ENCODE assay signal across 24 mouse cellular contexts in the genomic region with DNA sequence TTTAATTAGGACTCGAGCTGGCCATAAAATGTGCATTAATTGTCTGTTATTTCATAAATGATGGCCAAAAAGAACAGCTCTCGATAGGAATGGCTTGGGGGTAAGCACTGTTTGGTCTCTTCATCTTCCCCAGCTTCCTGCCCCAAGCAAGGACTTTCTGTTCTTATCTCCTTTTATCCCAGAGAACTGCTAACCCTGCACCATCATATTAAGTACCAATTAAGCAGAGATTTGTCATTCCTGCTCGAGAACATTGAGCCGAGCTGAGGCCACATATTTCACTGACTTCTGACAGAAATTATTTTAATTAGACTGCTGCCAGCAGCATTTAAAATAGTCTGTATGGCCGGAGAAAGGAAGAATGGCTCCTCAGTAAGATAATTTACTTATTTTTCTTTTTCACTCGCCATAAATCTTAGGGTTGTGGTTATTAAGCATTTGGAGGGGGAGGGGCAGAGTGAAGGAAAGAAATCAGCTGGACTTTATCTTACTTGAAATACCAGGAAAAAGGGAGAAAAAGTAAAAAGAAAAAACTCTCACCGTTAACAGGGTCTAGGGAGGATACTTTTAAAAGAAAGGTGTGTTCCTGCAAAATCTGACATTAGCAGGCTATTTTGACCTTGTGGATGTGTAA.
DNase-seq lines count a peak whose midpoint lies in the region; ATAC-seq and TF ChIP-seq lines count a peak whose summit lies in the region.
"Had no signal": no experiment of that assay in that cellular context is flagged by ENCODE, and none has a peak within 500 bp of the region (broad histone marks: within the 10 kb centered on the region; RNA-seq: fewer than 3 reads in every experiment).

No protein-coding gene starts in this region.

- H3K4me1 ChIP-seq in midbrain, embryonic 14.5 days (ENCODE audit: control insufficient read depth, insufficient read depth, low read length) = no peaks in the 10 kb centered on the region
- no peaks in the 10 kb centered on the region for H3K4me1 ChIP-seq in midbrain, embryonic 13.5 days (replicated peaks)
- no peaks in the 10 kb centered on the region; the same call in 1 of the 2 replicates for H3K4me1 ChIP-seq in kidney, embryonic 14.5 days (ENCODE audit: control insufficient read depth, insufficient read depth, low read length)
- H3K4me1 ChIP-seq: embryonic facial prominence, embryonic 15.5 days; heart, embryonic 12.5 days; limb, embryonic 15.5 days; liver, embryonic 15.5 days; midbrain, embryonic 10.5 days had no signal

- H3K36me3 ChIP-seq in midbrain, embryonic 14.5 days (ENCODE audit: control insufficient read depth, insufficient read depth, low read length) = no peaks in the 10 kb centered on the region
- H3K36me3 ChIP-seq in midbrain, embryonic 13.5 days = no peaks in the 10 kb centered on the region
- H3K36me3 ChIP-seq in kidney, embryonic 14.5 days (ENCODE audit: control insufficient read depth, insufficient read depth, low read length) = no peaks in the 10 kb centered on the region
- H3K36me3 ChIP-seq: embryonic facial prominence, embryonic 15.5 days; G1E; heart, embryonic 12.5 days; limb, embryonic 15.5 days; liver, embryonic 15.5 days; midbrain, embryonic 10.5 days had no signal

- no peak for ATAC-seq in midbrain, embryonic 14.5 days (ENCODE audit: low FRiP score, low TSS enrichment)
- no peak for ATAC-seq in midbrain, embryonic 13.5 days
- peak; percentile 57; the same call in 1 of the 2 replicates for ATAC-seq in kidney, embryonic 14.5 days (ENCODE audit: low FRiP score, low TSS enrichment)
- ATAC-seq: forebrain, embryonic 14.5 days had no signal

- DNase-seq in midbrain, embryonic 14.5 days = peak; percentile 20
- peak; percentile 34 for DNase-seq in brain, embryonic 14.5 days (ENCODE audit: low read depth)
- peak; percentile 39 to 63 for DNase-seq in kidney, postnatal 25 days
- DNase-seq in spleen, postnatal 10 days (ENCODE audit: low spot score in 2 of 2) = no peak
- no peak for DNase-seq in thymus, postnatal 14 days
- DNase-seq: adrenal gland, adult 8-10 months; B cell, adult 2 months; cerebellum, adult 9-10 months; heart, adult 11 months; heart, postnatal 10 days; lung, postnatal 10 days; right cerebral cortex, postnatal 25 days; thymus, adult 18-20 months had no signal

- no peak for TF ChIP-seq POLR2A in brain, embryonic 14.5 days (IDR thresholded peaks at IDR 0.05; ENCODE audit: borderline replicate concordance, extremely low read depth, insufficient read depth, insufficient read length, poor library complexity, severe bottlenecking)

- no peaks in the 10 kb centered on the region for H3K27me3 ChIP-seq in midbrain, embryonic 14.5 days (ENCODE audit: control insufficient read depth, insufficient read depth, low read length)
- H3K27me3 ChIP-seq in midbrain, embryonic 13.5 days = no peaks in the 10 kb centered on the region
- H3K27me3 ChIP-seq in kidney, embryonic 14.5 days (ENCODE audit: control insufficient read depth, insufficient read depth, low read length) = no peaks in the 10 kb centered on the region
- H3K27me3 ChIP-seq: CH12.LX; embryonic facial prominence, embryonic 15.5 days; heart, embryonic 12.5 days; limb, embryonic 15.5 days; liver, embryonic 15.5 days had no signal

- 64% methylated on average over 7 of the region's 7 CpGs for WGBS in midbrain, embryonic 14.5 days
- 56% methylated on average over 7 of the region's 7 CpGs for WGBS in midbrain, embryonic 13.5 days
- 33% methylated on average over 7 of the region's 7 CpGs for WGBS in kidney, embryonic 14.5 days

- H3K9ac ChIP-seq in midbrain, embryonic 14.5 days (replicated peaks; ENCODE audit: low read length) = no peak overlapping the region
- no peak overlapping the region for H3K9ac ChIP-seq in midbrain, embryonic 13.5 days (replicated peaks)
- no peak overlapping the region for H3K9ac ChIP-seq in kidney, embryonic 14.5 days (ENCODE audit: low read depth, low read length)
- H3K9ac ChIP-seq: embryonic facial prominence, embryonic 15.5 days; heart, embryonic 12.5 days; limb, embryonic 15.5 days; liver, embryonic 15.5 days had no signal

- H3K9me3 ChIP-seq in midbrain, embryonic 14.5 days (ENCODE audit: control insufficient read depth, low read length) = no peaks in the 10 kb centered on the region
- H3K9me3 ChIP-seq in midbrain, embryonic 13.5 days = no peaks in the 10 kb centered on the region
- no peaks in the 10 kb centered on the region for H3K9me3 ChIP-seq in kidney, embryonic 14.5 days (ENCODE audit: control insufficient read depth, low read length)
- H3K9me3 ChIP-seq: embryonic facial prominence, embryonic 15.5 days; G1E; heart, embryonic 12.5 days; limb, embryonic 15.5 days; liver, embryonic 15.5 days; midbrain, embryonic 10.5 days had no signal

- peak overlapping the region; percentile 37 for H3K27ac ChIP-seq in midbrain, embryonic 14.5 days (replicated peaks; ENCODE audit: low read depth, low read length)
- no peak overlapping the region for H3K27ac ChIP-seq in midbrain, embryonic 13.5 days
- H3K27ac ChIP-seq in kidney, embryonic 14.5 days (ENCODE audit: low read depth, low read length) = no peak overlapping the region
- H3K27ac ChIP-seq: embryonic facial prominence, embryonic 15.5 days; left cerebral cortex, adult 2 months; limb, embryonic 15.5 days; liver, embryonic 15.5 days; midbrain, embryonic 10.5 days had no signal

- H3K4me2 ChIP-seq in midbrain, embryonic 14.5 days (ENCODE audit: low read length) = no peak overlapping the region
- no peak overlapping the region for H3K4me2 ChIP-seq in midbrain, embryonic 13.5 days (replicated peaks)
- H3K4me2 ChIP-seq in kidney, embryonic 14.5 days (replicated peaks; ENCODE audit: low read depth, low read length) = no peak overlapping the region
- H3K4me2 ChIP-seq: embryonic facial prominence, embryonic 15.5 days; heart, embryonic 12.5 days; limb, embryonic 15.5 days; liver, embryonic 15.5 days had no signal

- no peak overlapping the region for H3K4me3 ChIP-seq in midbrain, embryonic 14.5 days (replicated peaks; ENCODE audit: low read depth, low read length)
- no peak overlapping the region for H3K4me3 ChIP-seq in midbrain, embryonic 13.5 days (replicated peaks)
- no peak overlapping the region for H3K4me3 ChIP-seq in kidney, embryonic 14.5 days (ENCODE audit: low read length)
- H3K4me3 ChIP-seq: embryonic facial prominence, embryonic 15.5 days; heart, embryonic 12.5 days; left cerebral cortex, adult 2 months; limb, embryonic 15.5 days; liver, embryonic 15.5 days; midbrain, embryonic 10.5 days had no signal

- TF ChIP-seq CTCF in brain, embryonic 14.5 days (IDR thresholded peaks at IDR 0.05; ENCODE audit: borderline replicate concordance, extremely low read depth, insufficient read depth, insufficient read length) = no peak

Comparison
In these comparisons a context has a peak if more than half of its experiments do, and no peak if none do; other contexts are left out.
1. DNase-seq: peak in midbrain, embryonic 14.5 days (single experiment), brain, embryonic 14.5 days (single experiment) and kidney, postnatal 25 days (2 of 2); none in spleen, postnatal 10 days (0 of 2) and thymus, postnatal 14 days (single experiment).